Mouse (Mus musculus): ENCODE measurements around the gene Cfap161. TPM values are rescaled to one million over a fixed set of nuclear protein-coding genes. Genes with fewer than 3 reads are reported as not detected.

Gene Cfap161
- polyA plus RNA-seq, 1 experiment from 2014 or later = not detected

GRCm38 (mm10) chr7:83809715-83810114 lies 15.0 kb upstream of the Cfap161 start:
- H3K9ac ChIP-seq (ENCODE audit: low read depth, low read length) = no peak overlapping the region
- peak overlapping the region; percentile 55; the same call in 1 of the 2 replicates for H3K27ac ChIP-seq (ENCODE audit: low read depth, low read length)
- H3K27me3 ChIP-seq (ENCODE audit: control insufficient read depth, insufficient read depth, low read length) = no peaks in the 10 kb centered on the region
- no peak overlapping the region for H3K4me3 ChIP-seq (ENCODE audit: low read length)
- H3K36me3 ChIP-seq (ENCODE audit: control insufficient read depth, insufficient read depth, low read length) = no peaks in the 10 kb centered on the region
- H3K9me3 ChIP-seq (ENCODE audit: control insufficient read depth, low read length) = no peaks in the 10 kb centered on the region
- no peak for ATAC-seq (ENCODE audit: low FRiP score, low TSS enrichment)
- peak overlapping the region; percentile 26 for H3K4me2 ChIP-seq (replicated peaks; ENCODE audit: low read depth, low read length)
- H3K4me1 ChIP-seq (ENCODE audit: control insufficient read depth, insufficient read depth, low read length) = peaks cover 43% of the 10 kb centered on the region
- 4% methylated on average over 3 of the region's 3 CpGs for WGBS

- no peak overlapping the region for H3K4me2 ChIP-seq (replicated peaks; ENCODE audit: low read depth, low read length)
- H3K4me1 ChIP-seq (ENCODE audit: control insufficient read depth, insufficient read depth, low read length) = peaks cover 41% of the 10 kb centered on the region
- no peaks in the 10 kb centered on the region for H3K9me3 ChIP-seq (ENCODE audit: control insufficient read depth, low read length)
- 0 out of 2 replicates have a peak overlapping the region, but pooled peaks have one; percentile 38 for H3K27ac ChIP-seq (ENCODE audit: low read depth, low read length)
- no peaks in the 10 kb centered on the region for H3K36me3 ChIP-seq (ENCODE audit: control insufficient read depth, insufficient read depth, low read length)
- ATAC-seq (ENCODE audit: low FRiP score, low TSS enrichment) = no peak
- H3K4me3 ChIP-seq (ENCODE audit: low read length) = no peak overlapping the region
- no peak overlapping the region for H3K9ac ChIP-seq (ENCODE audit: low read depth, low read length)
- H3K27me3 ChIP-seq (ENCODE audit: control insufficient read depth, insufficient read depth, low read length) = no peaks in the 10 kb centered on the region
- 42% methylated on average over 6 of the region's 6 CpGs for WGBS
Measured at GRCm38 (mm10) chr7:83809060-83809459, 14.4 kb upstream of the Cfap161 start.

GRCm38 (mm10) chr7:83806934-83807333 lies 12.3 kb upstream of the Cfap161 start:
- H3K27me3 ChIP-seq (ENCODE audit: control insufficient read depth, insufficient read depth, low read length) = no peaks in the 10 kb centered on the region
- no peak overlapping the region for H3K27ac ChIP-seq (ENCODE audit: low read depth, low read length)
- peaks cover 26% of the 10 kb centered on the region for H3K4me1 ChIP-seq (ENCODE audit: control insufficient read depth, insufficient read depth, low read length)
- H3K9ac ChIP-seq (ENCODE audit: low read depth, low read length) = no peak overlapping the region
- H3K4me2 ChIP-seq (replicated peaks; ENCODE audit: low read depth, low read length) = no peak overlapping the region
- H3K36me3 ChIP-seq (ENCODE audit: control insufficient read depth, insufficient read depth, low read length) = no peaks in the 10 kb centered on the region
- no peak for ATAC-seq (ENCODE audit: low FRiP score, low TSS enrichment)
- 77% methylated on average over 6 of the region's 6 CpGs for WGBS
- H3K9me3 ChIP-seq (ENCODE audit: control insufficient read depth, low read length) = no peaks in the 10 kb centered on the region
- H3K4me3 ChIP-seq (ENCODE audit: low read length) = no peak overlapping the region

GRCm38 (mm10) chr7:83803777-83804176 lies 9.1 kb upstream of the Cfap161 start:
- H3K27ac ChIP-seq (ENCODE audit: low read depth, low read length) = no peak overlapping the region
- WGBS = 87% methylated on average over 4 of the region's 4 CpGs

GRCm38 (mm10) chr7:83802509-83802908 lies 7.8 kb upstream of the Cfap161 start:
- H3K4me2 ChIP-seq (replicated peaks; ENCODE audit: low read depth, low read length) = no peak overlapping the region
- WGBS = 65% methylated on average over 7 of the region's 7 CpGs

More at GRCm38 (mm10) chr7:83803777-83804176, 9.1 kb upstream of the Cfap161 start:
- no peak for ATAC-seq (ENCODE audit: low FRiP score, low TSS enrichment)
- Histone ChIP-seq H3K9ac (ENCODE audit: low read depth, low read length) (no peak overlapping the region), H3K4me2 (replicated peaks; ENCODE audit: low read depth, low read length) (no peak overlapping the region), H3K9me3 (ENCODE audit: control insufficient read depth, low read length) (no peaks in the 10 kb centered on the region), H3K36me3 (ENCODE audit: control insufficient read depth, insufficient read depth, low read length) (no peaks in the 10 kb centered on the region), H3K4me1 (ENCODE audit: control insufficient read depth, insufficient read depth, low read length) (no peaks in the 10 kb centered on the region), H3K27me3 (ENCODE audit: control insufficient read depth, insufficient read depth, low read length) (no peaks in the 10 kb centered on the region), H3K4me3 (ENCODE audit: low read length) (no peak overlapping the region)

GRCm38 (mm10) chr7:83802007-83802406 lies 7.3 kb upstream of the Cfap161 start:
- 0 out of 2 replicates have a peak, but pooled peaks cover 3% of the 10 kb centered on the region for H3K4me1 ChIP-seq (ENCODE audit: control insufficient read depth, insufficient read depth, low read length)
- no peak for ATAC-seq (ENCODE audit: low FRiP score, low TSS enrichment)
- H3K27me3 ChIP-seq (ENCODE audit: control insufficient read depth, insufficient read depth, low read length) = no peaks in the 10 kb centered on the region
- H3K4me2 ChIP-seq (replicated peaks; ENCODE audit: low read depth, low read length) = no peak overlapping the region
- no peak overlapping the region for H3K4me3 ChIP-seq (ENCODE audit: low read length)
- H3K36me3 ChIP-seq (ENCODE audit: control insufficient read depth, insufficient read depth, low read length) = no peaks in the 10 kb centered on the region
- H3K27ac ChIP-seq (ENCODE audit: low read depth, low read length) = no peak overlapping the region
- no peaks in the 10 kb centered on the region for H3K9me3 ChIP-seq (ENCODE audit: control insufficient read depth, low read length)
- no peak overlapping the region for H3K9ac ChIP-seq (ENCODE audit: low read depth, low read length)
- 90% methylated on average over 2 of the region's 2 CpGs for WGBS

More at GRCm38 (mm10) chr7:83802509-83802908, 7.8 kb upstream of the Cfap161 start:
- ATAC-seq (ENCODE audit: low FRiP score, low TSS enrichment) = no peak
- Histone ChIP-seq H3K27me3 (ENCODE audit: control insufficient read depth, insufficient read depth, low read length) (no peaks in the 10 kb centered on the region), H3K9me3 (ENCODE audit: control insufficient read depth, low read length) (no peaks in the 10 kb centered on the region), H3K4me3 (ENCODE audit: low read length) (no peak overlapping the region), H3K27ac (ENCODE audit: low read depth, low read length) (no peak overlapping the region), H3K36me3 (ENCODE audit: control insufficient read depth, insufficient read depth, low read length) (no peaks in the 10 kb centered on the region), H3K9ac (ENCODE audit: low read depth, low read length) (no peak overlapping the region), H3K4me1 (ENCODE audit: control insufficient read depth, insufficient read depth, low read length) (0 out of 2 replicates have a peak, but pooled peaks cover 3% of the 10 kb centered on the region)

GRCm38 (mm10) chr7:83801483-83801875 lies 6.8 kb upstream of the Cfap161 start:
- no peak overlapping the region for H3K27ac ChIP-seq (ENCODE audit: low read depth, low read length)
- no peaks in the 10 kb centered on the region for H3K9me3 ChIP-seq (ENCODE audit: control insufficient read depth, low read length)

GRCm38 (mm10) chr7:83800561-83801482 lies 6.1 kb upstream of the Cfap161 start:
- Histone ChIP-seq H3K4me1 (ENCODE audit: control insufficient read depth, insufficient read depth, low read length) (0 out of 2 replicates have a peak, but pooled peaks cover 3% of the 10 kb centered on the region), H3K36me3 (ENCODE audit: control insufficient read depth, insufficient read depth, low read length) (no peaks in the 10 kb centered on the region), H3K9me3 (ENCODE audit: control insufficient read depth, low read length) (no peaks in the 10 kb centered on the region), H3K27ac (ENCODE audit: low read depth, low read length) (no peak overlapping the region), H3K4me2 (replicated peaks; ENCODE audit: low read depth, low read length) (no peak overlapping the region), H3K4me3 (ENCODE audit: low read length) (no peak overlapping the region), H3K9ac (ENCODE audit: low read depth, low read length) (no peak overlapping the region), H3K27me3 (ENCODE audit: control insufficient read depth, insufficient read depth, low read length) (no peaks in the 10 kb centered on the region)
- no peak for ATAC-seq (ENCODE audit: low FRiP score, low TSS enrichment)
- WGBS = 75% methylated on average over 8 of the region's 8 CpGs

More at GRCm38 (mm10) chr7:83801483-83801875, 6.8 kb upstream of the Cfap161 start:
- no peak for ATAC-seq (ENCODE audit: low FRiP score, low TSS enrichment)
- Histone ChIP-seq H3K4me3 (ENCODE audit: low read length) (no peak overlapping the region), H3K36me3 (ENCODE audit: control insufficient read depth, insufficient read depth, low read length) (no peaks in the 10 kb centered on the region), H3K9ac (ENCODE audit: low read depth, low read length) (no peak overlapping the region), H3K4me2 (replicated peaks; ENCODE audit: low read depth, low read length) (no peak overlapping the region), H3K4me1 (ENCODE audit: control insufficient read depth, insufficient read depth, low read length) (0 out of 2 replicates have a peak, but pooled peaks cover 3% of the 10 kb centered on the region), H3K27me3 (ENCODE audit: control insufficient read depth, insufficient read depth, low read length) (no peaks in the 10 kb centered on the region)
- WGBS = 95% methylated on average over 6 of the region's 6 CpGs

GRCm38 (mm10) chr7:83800071-83800470 lies 5.4 kb upstream of the Cfap161 start:
- no peaks in the 10 kb centered on the region for H3K36me3 ChIP-seq (ENCODE audit: control insufficient read depth, insufficient read depth, low read length)
- H3K27me3 ChIP-seq (ENCODE audit: control insufficient read depth, insufficient read depth, low read length) = no peaks in the 10 kb centered on the region
- no peaks in the 10 kb centered on the region for H3K9me3 ChIP-seq (ENCODE audit: control insufficient read depth, low read length)
- 0 out of 2 replicates have a peak, but pooled peaks cover 3% of the 10 kb centered on the region for H3K4me1 ChIP-seq (ENCODE audit: control insufficient read depth, insufficient read depth, low read length)
- no peak overlapping the region for H3K4me3 ChIP-seq (ENCODE audit: low read length)
- H3K9ac ChIP-seq (ENCODE audit: low read depth, low read length) = no peak overlapping the region
- ATAC-seq (ENCODE audit: low FRiP score, low TSS enrichment) = no peak
- 89% methylated on average over 2 of the region's 2 CpGs for WGBS
- no peak overlapping the region for H3K4me2 ChIP-seq (replicated peaks; ENCODE audit: low read depth, low read length)
- no peak overlapping the region for H3K27ac ChIP-seq (ENCODE audit: low read depth, low read length)
